In the genomic region with DNA sequence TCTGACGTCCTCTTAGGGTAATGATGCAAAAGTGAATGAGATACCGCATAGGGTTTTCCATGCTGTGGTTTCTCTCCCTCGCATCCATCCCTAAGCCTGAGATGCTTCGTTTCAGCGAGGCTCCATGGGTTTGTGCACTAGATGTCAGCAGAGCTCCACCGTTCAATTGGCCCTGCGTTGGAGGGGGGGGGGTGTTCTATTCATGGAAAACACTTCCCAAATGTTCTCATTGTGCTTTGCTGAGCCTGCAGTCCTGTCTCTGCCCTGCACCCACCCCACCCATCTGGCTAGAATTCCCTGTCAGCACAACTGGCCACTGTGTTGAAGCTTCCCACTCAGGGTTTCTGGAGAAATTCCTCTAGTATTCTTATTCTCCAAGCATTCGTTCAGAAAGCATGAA, we compare ENCODE assay signal across 7 mouse cellular contexts.
DNase-seq lines count a peak whose midpoint lies in the region; ATAC-seq and TF ChIP-seq lines count a peak whose summit lies in the region.

No protein-coding gene starts in this region.

- H3K27me3 ChIP-seq in heart, embryonic 14.5 days (ENCODE audit: control insufficient read depth, insufficient read depth, low read length): no peaks in the 10 kb centered on the region
- H3K27me3 ChIP-seq in liver, embryonic 11.5 days (replicated peaks; ENCODE audit: control insufficient read depth, insufficient read depth, low read length): no peaks in the 10 kb centered on the region

- peak; percentile 72; the same call in 1 of the 2 replicates for TF ChIP-seq CTCF in embryonic fibroblast, embryonic 13.5 days (IDR thresholded peaks at IDR 0.05; ENCODE audit: borderline replicate concordance, insufficient read depth, low read length)

- peak; percentile 7 for DNase-seq in cerebellum, adult 11 months
- DNase-seq in kidney, postnatal 25 days: peak; percentile 58 to 75
- peak; percentile 33 for DNase-seq in liver, embryonic 11.5 days (ENCODE audit: low spot score)
- peak; percentile 39 for DNase-seq in ovary, postnatal 14 days (ENCODE audit: low spot score)

- TF ChIP-seq POLR2A in embryonic fibroblast, embryonic 13.5 days (IDR thresholded peaks at IDR 0.05; ENCODE audit: low read depth, low read length): no peak

- H3K9me3 ChIP-seq in heart, embryonic 14.5 days (ENCODE audit: control insufficient read depth, low read length): no peaks in the 10 kb centered on the region
- H3K9me3 ChIP-seq in liver, embryonic 11.5 days (ENCODE audit: control insufficient read depth, low read length): no peaks in the 10 kb centered on the region

- no peak overlapping the region for H3K4me3 ChIP-seq in embryonic fibroblast, embryonic 13.5 days (ENCODE audit: insufficient read depth, low read length)
- H3K4me3 ChIP-seq in heart, embryonic 14.5 days (ENCODE audit: control insufficient read depth in 1 of 2, insufficient read depth in 1 of 2, low read depth in 1 of 2, low read length in 2 of 2): no peak overlapping the region
- H3K4me3 ChIP-seq in liver, embryonic 11.5 days (ENCODE audit: low read depth, low read length): no peak overlapping the region

- no peak overlapping the region for H3K9ac ChIP-seq in heart, embryonic 14.5 days (ENCODE audit: low read length)
- no peak overlapping the region for H3K9ac ChIP-seq in liver, embryonic 11.5 days (ENCODE audit: low read depth, low read length)

- no peaks in the 10 kb centered on the region for H3K36me3 ChIP-seq in heart, embryonic 14.5 days (ENCODE audit: control insufficient read depth, insufficient read depth, low read length)
- no peaks in the 10 kb centered on the region for H3K36me3 ChIP-seq in liver, embryonic 11.5 days (ENCODE audit: control insufficient read depth, insufficient read depth, low read length)

- WGBS in heart, embryonic 14.5 days: 23% methylated on average over 8 of the region's 8 CpGs
- 34% methylated on average over 8 of the region's 8 CpGs for WGBS in liver, embryonic 11.5 days

- ATAC-seq in heart, embryonic 14.5 days (ENCODE audit: insufficient number of reproducible peaks, insufficient read depth, low FRiP score, low read depth): peak; percentile 43
- ATAC-seq in liver, embryonic 11.5 days (replicated peaks; ENCODE audit: low FRiP score): no peak
- ATAC-seq in inflammation-experienced regulatory T-cells, adult 6 months: no peak

- no peak overlapping the region for H3K27ac ChIP-seq in embryonic fibroblast, embryonic 13.5 days (ENCODE audit: insufficient read depth, low read length)
- no peak overlapping the region for H3K27ac ChIP-seq in heart, embryonic 14.5 days (replicated peaks in 1 of 2; ENCODE audit: control insufficient read depth in 1 of 2, insufficient read depth in 1 of 2, low read depth in 2 of 2, low read length in 2 of 2)
- H3K27ac ChIP-seq in liver, embryonic 11.5 days (ENCODE audit: low read depth, low read length): no peak overlapping the region

- no peak overlapping the region for H3K4me2 ChIP-seq in heart, embryonic 14.5 days (ENCODE audit: low read length)
- H3K4me2 ChIP-seq in liver, embryonic 11.5 days: no peak overlapping the region

- H3K4me1 ChIP-seq in embryonic fibroblast, embryonic 13.5 days (ENCODE audit: control insufficient read depth, insufficient read depth, low read length): no peaks in the 10 kb centered on the region
- peaks cover 0 to 4% of the 10 kb centered on the region in 2 experiments; a peak in 2 of 4 replicates for H3K4me1 ChIP-seq in heart, embryonic 14.5 days (ENCODE audit: control insufficient read depth in 2 of 2, insufficient read depth in 2 of 2, low read length in 2 of 2)
- H3K4me1 ChIP-seq in liver, embryonic 11.5 days (replicated peaks; ENCODE audit: control insufficient read depth, insufficient read depth, low read length): no peaks in the 10 kb centered on the region

Comparison
In these comparisons a context has a peak if more than half of its experiments do, and no peak if none do; other contexts are left out.
1. DNase-seq: peak in every context shown above with its lines; median percentile 66 in kidney, postnatal 25 days; 39 in ovary, postnatal 14 days; 33 in liver, embryonic 11.5 days; 7 in cerebellum, adult 11 months.